Mouse (Mus musculus) liver, embryonic 16.5 days (tissue): ENCODE measurements at regions not wholly inside any gene's neighbourhood (a gene's known extent, or its start where the extent isn't known, plus 50 kb on each side); places are given as distances from the start of the nearest gene placed in this dataset.

Source experiments
- ATAC-seq: fragments of 200-750 bp; cut with Nextera tagmentation; 2 replicates; pipeline ENCODE4 v1.8.0; 2017; ENCODE audit warnings: low read depth, mild to moderate bottlenecking, moderate number of reproducible peaks, moderate library complexity
- H3K27ac ChIP-seq: fragments of 300-500 bp; sonication (generic); 2 replicates; pipeline ENCODE4 v1.5.1; 2014; ENCODE audit warnings: mild to moderate bottlenecking, low read length
- H3K27me3 ChIP-seq: fragments of 300-500 bp; sonication (generic); 2 replicates; pipeline ENCODE4 v1.6.1; 2014; ENCODE audit warnings: low read depth, low read length, mixed read lengths; ENCODE audit not compliant: control insufficient read depth, insufficient read depth
- H3K36me3 ChIP-seq: fragments of 300-500 bp; sonication (generic); 2 replicates; pipeline ENCODE4 v1.6.1; 2014; ENCODE audit warnings: mild to moderate bottlenecking; ENCODE audit not compliant: control insufficient read depth, insufficient read depth
- H3K4me1 ChIP-seq: fragments of 300-500 bp; sonication (generic); 2 replicates; pipeline ENCODE4 v1.6.1; 2014; ENCODE audit warnings: low read depth, low read length, mixed read lengths; ENCODE audit not compliant: control insufficient read depth
- H3K4me2 ChIP-seq: fragments of 300-500 bp; sonication (generic); 2 replicates; pipeline ENCODE4 v1.6.1; 2014; ENCODE audit warnings: low read depth, low read length, mixed read lengths
- H3K4me3 ChIP-seq: fragments of 300-500 bp; sonication (generic); 2 replicates; pipeline ENCODE4 v1.5.1; 2014; ENCODE audit warnings: low read depth, mild to moderate bottlenecking, low read length
- H3K9ac ChIP-seq: fragments of 300-500 bp; sonication (generic); 2 replicates; pipeline ENCODE4 v1.6.1; 2014; ENCODE audit warnings: low read depth, low read length
- H3K9me3 ChIP-seq: fragments of 300-500 bp; sonication (generic); replicated peaks from 2 replicates; pipeline ENCODE4 v1.6.1; 2016; ENCODE audit warnings: low read length; ENCODE audit not compliant: control insufficient read depth
- WGBS: fragments of 180-500 bp; shearing (Covaris S2); extraction: QIAGEN DNeasy Blood & Tissue Kit; methylation state at CpG from one replicate; pipeline ENCODE4 v1.1.7; 2014; ENCODE audit not compliant: insufficient replicate concordance; 5-methylcytosine and 5-hydroxymethylcytosine counted together

GRCm38 (mm10) chr5:132654382-132654781, 111.2 kb upstream of the Auts2 start:
- 67% methylated on average over 7 of the region's 7 CpGs for WGBS
- no peaks in the 10 kb centered on the region for H3K36me3 ChIP-seq
- no peak for ATAC-seq
- no peak overlapping the region for H3K4me2 ChIP-seq
- H3K9ac ChIP-seq = no peak overlapping the region
- no peaks in the 10 kb centered on the region for H3K4me1 ChIP-seq
- H3K4me3 ChIP-seq = no peak overlapping the region
- H3K9me3 ChIP-seq = no peaks in the 10 kb centered on the region
- no peaks in the 10 kb centered on the region for H3K27me3 ChIP-seq
- no peak overlapping the region for H3K27ac ChIP-seq

- Histone ChIP-seq H3K4me2 (no peak overlapping the region), H3K4me1 (no peaks in the 10 kb centered on the region), H3K9ac (no peak overlapping the region), H3K36me3 (no peaks in the 10 kb centered on the region), H3K4me3 (no peak overlapping the region), H3K27ac (no peak overlapping the region), H3K27me3 (no peaks in the 10 kb centered on the region), H3K9me3 (no peaks in the 10 kb centered on the region)
- WGBS = 35% methylated on average over 6 of the region's 6 CpGs
- no peak for ATAC-seq
Measured at GRCm38 (mm10) chr5:132653694-132654300, 110.7 kb upstream of the Auts2 start.

- no peak overlapping the region for H3K4me3 ChIP-seq
- H3K27ac ChIP-seq = no peak overlapping the region
- no peaks in the 10 kb centered on the region for H3K36me3 ChIP-seq
- no peaks in the 10 kb centered on the region for H3K27me3 ChIP-seq
- H3K9ac ChIP-seq = no peak overlapping the region
- H3K9me3 ChIP-seq = no peaks in the 10 kb centered on the region
- whole genome bisulfite sequencing = 10% methylated on average over 1 of the region's 1 CpGs
- no peak for ATAC-seq
- H3K4me1 ChIP-seq = no peaks in the 10 kb centered on the region; the same call in 1 of the 2 replicates
- H3K4me2 ChIP-seq = no peak overlapping the region
Measured at GRCm38 (mm10) chr5:132652201-132652600, 109.1 kb upstream of the Auts2 start.

- H3K36me3 ChIP-seq = no peaks in the 10 kb centered on the region
- H3K9ac ChIP-seq = no peak overlapping the region
- no peak for ATAC-seq
- 52% methylated on average over 7 of the region's 7 CpGs for WGBS
- H3K4me3 ChIP-seq = no peak overlapping the region
- no peaks in the 10 kb centered on the region for H3K27me3 ChIP-seq
- no peaks in the 10 kb centered on the region; the same call in 1 of the 2 replicates for H3K4me1 ChIP-seq
- no peak overlapping the region for H3K4me2 ChIP-seq
- H3K9me3 ChIP-seq = no peaks in the 10 kb centered on the region
- no peak overlapping the region for H3K27ac ChIP-seq
Measured at GRCm38 (mm10) chr5:132649771-132650170, 106.6 kb upstream of the Auts2 start.

DNA sequence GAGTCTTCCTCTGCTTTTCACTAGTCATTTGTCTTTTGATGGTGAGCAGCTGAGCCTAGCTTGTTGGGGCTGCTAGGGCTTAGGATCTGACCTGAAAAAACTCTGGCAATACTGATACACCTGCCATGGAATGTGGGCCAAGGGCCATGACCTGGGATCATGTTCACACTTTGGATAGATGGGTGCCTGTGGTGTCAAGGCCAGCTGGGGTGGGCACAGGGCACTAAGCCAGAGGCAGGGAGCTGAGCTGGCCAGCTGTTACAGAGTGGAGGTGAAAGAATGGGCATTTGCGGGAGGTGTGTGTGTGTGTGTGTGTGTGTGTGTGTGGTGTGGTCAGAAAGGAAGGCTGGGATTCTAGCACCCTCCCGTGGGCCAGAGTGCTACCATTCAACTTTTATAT, 105.6 kb upstream of the Auts2 start:
- 18% methylated on average over 2 of the region's 2 CpGs for WGBS
- H3K36me3 ChIP-seq = no peaks in the 10 kb centered on the region
- H3K9ac ChIP-seq = no peak overlapping the region
- no peaks in the 10 kb centered on the region for H3K27me3 ChIP-seq
- H3K4me3 ChIP-seq = no peak overlapping the region
- no peak for ATAC-seq
- no peak overlapping the region for H3K27ac ChIP-seq
- H3K4me1 ChIP-seq = no peaks in the 10 kb centered on the region; the same call in 1 of the 2 replicates
- no peaks in the 10 kb centered on the region for H3K9me3 ChIP-seq
- H3K4me2 ChIP-seq = no peak overlapping the region

GRCm38 (mm10) chr5:132644646-132645172, 101.6 kb upstream of the Auts2 start:
- no peaks in the 10 kb centered on the region for H3K9me3 ChIP-seq
- no peak overlapping the region for H3K27ac ChIP-seq
- no peaks in the 10 kb centered on the region for H3K36me3 ChIP-seq
- no peaks in the 10 kb centered on the region for H3K27me3 ChIP-seq
- 54% methylated on average over 5 of the region's 5 CpGs for WGBS
- no peak overlapping the region for H3K4me3 ChIP-seq
- no peak overlapping the region for H3K9ac ChIP-seq
- no peak overlapping the region for H3K4me2 ChIP-seq
- H3K4me1 ChIP-seq = no peaks in the 10 kb centered on the region; the same call in 1 of the 2 replicates
- ATAC-seq = no peak

DNA sequence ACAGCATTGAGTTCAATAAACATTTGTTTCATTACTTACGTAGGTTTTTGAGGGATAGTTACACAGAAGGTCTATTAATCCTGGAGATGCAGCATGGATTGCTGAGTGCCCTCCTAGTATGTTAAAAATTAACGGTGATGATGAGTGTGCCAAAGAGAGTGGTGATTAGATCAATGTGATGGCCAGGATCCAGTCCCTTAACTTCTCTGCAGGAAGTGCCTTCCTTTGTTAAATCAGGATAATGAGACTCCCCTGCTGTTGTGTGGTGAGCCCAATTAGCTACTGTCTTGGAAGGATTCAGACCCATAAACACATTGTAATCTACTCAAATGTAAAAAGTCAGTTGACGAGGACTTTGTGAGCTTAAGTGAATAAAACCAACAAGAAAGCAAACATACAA, 100.1 kb upstream of the Auts2 start:
- Histone ChIP-seq H3K4me2 (no peak overlapping the region), H3K9me3 (no peaks in the 10 kb centered on the region), H3K36me3 (no peaks in the 10 kb centered on the region), H3K27ac (no peak overlapping the region), H3K4me3 (no peak overlapping the region), H3K4me1 (no peaks in the 10 kb centered on the region; the same call in 1 of the 2 replicates), H3K27me3 (no peaks in the 10 kb centered on the region), H3K9ac (no peak overlapping the region)
- no peak for ATAC-seq
- WGBS = 63% methylated on average over 3 of the region's 3 CpGs

DNA sequence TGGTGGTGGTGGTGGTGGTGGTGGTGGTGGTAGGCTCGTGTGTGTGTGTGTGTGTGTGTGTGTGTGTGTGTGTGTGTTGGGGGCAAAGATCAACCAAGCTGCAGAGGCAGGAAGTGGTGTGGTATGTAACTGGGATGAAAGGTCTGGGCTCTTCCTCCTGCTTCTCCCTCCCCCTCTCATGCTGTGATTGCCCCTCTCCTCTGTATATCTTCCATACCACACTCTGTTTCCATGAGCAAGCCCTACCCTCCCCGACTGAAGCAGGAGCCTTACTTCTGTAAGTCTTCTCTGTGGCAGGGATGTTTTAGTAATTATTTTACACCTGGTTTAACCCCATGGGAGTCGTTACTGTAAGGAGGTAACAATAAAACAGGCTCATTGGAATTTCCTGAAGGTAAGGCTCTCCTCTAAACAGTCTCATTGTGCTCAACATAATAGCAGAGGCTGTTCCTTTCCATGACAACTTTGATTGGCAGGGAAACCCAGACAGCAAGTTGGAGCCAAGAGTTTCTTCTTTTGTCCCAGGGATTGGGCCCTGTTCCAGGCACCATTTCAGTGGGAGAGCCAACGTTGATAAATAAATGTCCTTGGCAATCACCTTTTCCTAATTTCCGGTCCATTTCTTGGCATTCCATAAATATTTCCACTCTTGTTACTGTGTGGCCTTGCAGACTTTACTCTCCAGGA, 90.2 kb upstream of the Auts2 start:
- no peak for ATAC-seq
- no peak overlapping the region for H3K27ac ChIP-seq
- no peaks in the 10 kb centered on the region for H3K36me3 ChIP-seq
- H3K27me3 ChIP-seq = no peaks in the 10 kb centered on the region
- no peaks in the 10 kb centered on the region for H3K4me1 ChIP-seq
- H3K4me2 ChIP-seq = no peak overlapping the region
- H3K9ac ChIP-seq = no peak overlapping the region
- 30% methylated on average over 5 of the region's 5 CpGs for WGBS
- no peak overlapping the region for H3K4me3 ChIP-seq
- no peaks in the 10 kb centered on the region for H3K9me3 ChIP-seq

DNA sequence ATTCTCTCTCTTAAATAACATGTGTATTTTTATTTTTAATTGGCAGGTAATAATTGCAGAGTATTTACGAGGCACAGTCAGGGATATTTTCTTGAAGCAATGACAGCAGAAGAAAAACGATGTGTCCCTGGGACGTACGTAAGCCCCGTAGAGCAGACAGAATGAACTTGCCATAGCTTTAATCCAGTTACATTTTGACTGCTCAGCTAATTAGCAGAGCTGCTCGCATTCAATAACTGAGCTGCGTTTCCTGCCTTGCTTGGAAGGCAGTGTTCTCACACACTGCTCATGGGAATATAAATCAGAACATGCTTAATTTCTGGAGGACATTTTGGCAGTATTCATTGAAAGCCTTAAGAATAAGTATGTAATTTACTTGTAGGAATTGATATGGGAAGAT, 78.6 kb upstream of the Auts2 start:
- H3K27me3 ChIP-seq = no peaks in the 10 kb centered on the region
- no peak overlapping the region for H3K4me2 ChIP-seq
- H3K27ac ChIP-seq = no peak overlapping the region
- no peaks in the 10 kb centered on the region for H3K36me3 ChIP-seq
- H3K9ac ChIP-seq = no peak overlapping the region
- WGBS = 74% methylated on average over 7 of the region's 7 CpGs
- no peak for ATAC-seq
- H3K4me3 ChIP-seq = no peak overlapping the region
- H3K4me1 ChIP-seq = no peaks in the 10 kb centered on the region
- no peaks in the 10 kb centered on the region for H3K9me3 ChIP-seq
